Mouse (Mus musculus): ENCODE results near the gene Pou6f2.
A peak's percentile ranks its signal among the peaks of the same experiment; 100 is the strongest.

The Pou6f2 gene

DNA sequence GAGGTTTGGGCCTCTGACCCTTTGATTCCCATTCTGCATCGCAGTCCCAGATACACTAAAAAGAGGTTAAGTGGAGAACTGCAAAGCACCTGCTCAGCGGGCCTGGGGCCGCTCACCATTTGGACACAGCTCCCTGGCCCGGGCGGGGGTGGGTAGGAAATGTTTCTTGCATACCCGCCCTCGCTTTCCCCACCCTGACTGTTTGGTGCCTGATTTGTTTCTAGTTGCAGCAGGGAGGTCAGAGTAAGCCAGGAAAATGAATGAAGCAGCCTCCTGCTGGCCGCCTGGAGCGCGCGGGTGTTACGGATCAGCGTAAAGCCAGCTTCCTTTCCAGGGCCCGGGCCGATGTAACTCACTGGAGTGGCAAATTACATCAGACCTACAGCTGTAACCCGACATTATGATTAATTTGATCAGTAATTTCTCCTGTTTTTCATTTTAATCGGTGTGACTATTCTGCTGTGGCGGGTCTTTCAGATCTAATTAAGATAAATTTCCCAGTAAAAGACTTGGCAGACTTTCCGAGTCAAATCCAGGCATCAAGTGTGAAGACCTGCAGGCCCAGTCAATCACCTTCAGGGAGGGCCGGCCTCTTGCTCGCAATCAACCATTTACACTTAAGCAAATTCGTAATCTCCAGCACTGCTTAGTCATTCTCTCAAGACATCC, 178.8 kb downstream of the Pou6f2 start:
- no peak for DNase-seq (ENCODE audit: low spot score)

DNA sequence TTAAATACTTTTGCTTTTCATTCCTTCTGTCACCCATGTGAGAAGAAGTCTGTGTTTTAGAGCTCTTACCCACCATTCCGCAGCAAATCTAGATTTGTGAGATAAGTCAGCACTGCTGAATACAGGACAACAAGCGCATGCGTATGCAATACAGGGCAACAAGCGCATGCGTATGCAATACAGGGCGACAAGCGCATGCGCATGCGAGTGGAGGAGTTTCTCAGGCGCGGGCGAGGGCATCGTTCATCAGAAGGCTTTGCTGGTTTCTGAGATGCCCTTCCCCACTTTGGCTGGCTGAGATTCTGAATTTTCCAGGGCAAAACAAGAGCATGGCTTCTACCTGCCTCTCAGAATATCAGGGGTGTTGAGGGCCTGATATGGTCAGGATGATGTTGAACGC, 186.2 kb downstream of the Pou6f2 start:
- no peak for DNase-seq (ENCODE audit: low spot score)

DNA sequence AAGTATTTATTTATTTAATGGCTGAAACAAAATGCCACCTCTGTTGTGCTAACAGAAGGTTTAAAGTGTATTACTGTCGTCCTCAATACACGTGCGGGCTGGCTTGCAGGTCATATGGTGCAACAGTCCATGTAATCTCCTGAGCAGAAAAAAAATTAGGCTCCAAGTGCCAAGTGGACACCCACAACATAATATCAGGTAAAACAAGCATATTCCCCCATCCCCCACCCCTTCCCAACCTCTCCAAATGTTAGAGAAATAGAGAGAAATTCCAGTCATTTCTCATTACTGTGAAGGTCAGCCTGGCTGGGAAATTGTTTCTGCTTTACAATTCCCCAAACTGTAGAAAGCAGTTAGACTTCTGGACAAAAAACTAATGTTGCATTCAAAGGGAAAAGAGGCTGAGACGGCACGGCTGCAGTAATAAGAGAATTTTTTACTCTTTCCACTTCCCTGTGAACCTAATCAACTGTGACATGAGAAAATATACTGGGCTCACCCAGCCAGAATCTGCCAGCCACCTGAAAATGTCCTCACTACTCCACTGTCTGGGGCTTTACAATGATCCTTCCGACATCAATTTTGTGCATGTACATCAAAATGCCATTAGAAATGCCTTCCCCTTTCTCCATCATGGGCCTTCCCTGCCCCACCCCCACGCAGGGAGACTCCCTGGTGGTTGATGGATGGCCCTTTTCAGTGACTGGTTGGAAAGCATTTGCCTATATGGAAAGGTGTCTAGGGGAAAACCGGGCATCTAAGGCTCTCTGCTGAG, 192.8 kb downstream of the Pou6f2 start:
- no peak for DNase-seq (ENCODE audit: low spot score)

DNA sequence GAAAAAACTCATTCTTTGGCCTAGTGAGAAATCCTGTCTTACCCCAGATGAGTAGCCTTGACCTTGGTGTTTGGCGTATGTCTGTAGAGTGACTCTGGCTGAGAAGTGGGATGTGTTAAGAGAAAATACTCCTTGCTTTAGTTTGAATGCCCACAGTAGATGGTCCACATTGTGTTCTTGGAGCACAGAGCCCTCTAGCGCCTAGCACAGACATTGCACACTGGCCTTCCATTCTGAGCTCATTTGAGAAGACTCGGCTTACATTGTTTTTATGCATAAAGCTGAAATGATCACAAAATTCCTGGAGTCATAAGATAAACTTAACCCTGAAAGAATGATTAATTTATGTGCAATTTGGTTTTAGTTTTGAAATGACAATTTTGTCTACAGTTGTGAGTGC, 223.5 kb downstream of the Pou6f2 start:
- DNase-seq (ENCODE audit: low spot score), result no peak

DNA sequence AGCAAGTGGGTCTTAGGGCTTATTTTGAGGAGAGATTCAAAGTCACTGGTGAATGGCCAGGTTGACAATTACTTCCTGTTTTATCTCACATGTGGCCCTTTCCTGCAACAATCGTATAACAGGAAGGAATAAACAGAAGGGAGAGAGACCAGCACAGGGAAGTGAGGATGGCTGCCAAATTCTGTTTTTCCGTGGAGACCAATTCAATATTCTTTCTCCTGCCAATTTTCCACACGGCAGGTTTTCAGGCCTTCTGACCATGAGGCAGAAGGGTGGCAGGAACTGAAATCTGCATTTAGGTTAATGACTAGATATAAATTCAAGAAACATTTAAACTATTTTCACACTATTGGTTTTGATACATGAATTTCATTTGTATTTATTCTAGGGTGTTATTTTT, 224.5 kb downstream of the Pou6f2 start:
- DNase-seq (ENCODE audit: low spot score), result no peak

DNA sequence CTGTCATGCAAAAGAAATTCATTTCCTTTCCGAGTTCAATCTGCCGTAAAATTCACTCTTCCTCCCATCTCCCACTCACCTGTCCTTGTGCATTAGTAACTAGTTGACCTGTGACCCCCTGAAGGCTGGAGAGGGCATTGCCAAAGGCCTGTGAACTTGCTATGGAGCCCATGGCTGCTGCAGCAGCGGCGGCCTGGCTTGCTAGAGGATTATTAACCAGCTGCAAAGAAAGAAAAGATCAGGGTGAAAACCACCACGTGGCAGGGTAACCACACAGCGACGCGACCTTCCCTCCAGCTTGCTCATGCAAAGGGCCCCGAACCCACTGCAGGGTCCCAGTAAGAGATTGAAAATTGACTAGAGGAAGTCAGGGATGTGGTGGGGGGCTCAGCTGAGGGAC, 225.2 kb downstream of the Pou6f2 start:
- DNase-seq (ENCODE audit: low spot score), result no peak

DNA sequence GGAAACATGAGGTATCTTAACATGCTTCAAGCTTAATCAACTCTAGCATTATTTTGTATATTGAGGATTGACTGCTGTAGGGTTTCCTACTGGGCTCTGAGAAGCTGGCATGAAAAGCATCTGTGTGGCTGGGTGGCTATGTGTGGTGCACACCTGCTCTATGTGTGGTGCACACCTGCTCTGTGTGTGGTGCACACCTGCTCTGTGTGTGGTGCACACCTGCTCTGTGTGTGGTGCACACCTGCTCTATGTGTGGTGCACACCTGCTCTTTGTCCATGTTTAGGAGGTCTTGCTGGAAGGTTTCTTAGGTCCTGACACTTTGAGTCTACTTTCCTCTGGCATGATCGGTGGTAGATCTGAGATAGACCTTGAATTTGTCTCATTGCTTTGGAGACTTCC, 233.3 kb downstream of the Pou6f2 start:
- DNase-seq (ENCODE audit: low spot score), result no peak

DNA sequence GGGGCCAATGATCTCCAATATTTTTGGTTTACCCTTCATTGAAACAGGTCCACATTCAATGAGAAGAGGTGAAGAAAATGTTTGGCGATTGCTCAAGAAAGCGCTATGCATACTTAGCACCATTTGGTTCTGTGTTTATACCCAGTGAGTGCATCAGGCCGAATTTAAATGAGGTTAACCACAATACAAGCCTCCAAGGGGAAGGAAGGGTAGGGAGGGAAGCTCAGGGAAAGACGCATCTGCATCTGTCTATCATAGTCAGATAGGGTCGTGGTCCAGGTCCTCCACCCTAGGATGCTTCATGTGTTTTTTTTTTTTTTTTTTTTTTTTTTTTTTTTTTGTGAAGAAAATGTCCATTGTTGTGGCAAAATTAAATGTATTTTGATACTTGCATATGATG, 236.9 kb downstream of the Pou6f2 start:
- no peak for DNase-seq (ENCODE audit: low spot score)

DNA sequence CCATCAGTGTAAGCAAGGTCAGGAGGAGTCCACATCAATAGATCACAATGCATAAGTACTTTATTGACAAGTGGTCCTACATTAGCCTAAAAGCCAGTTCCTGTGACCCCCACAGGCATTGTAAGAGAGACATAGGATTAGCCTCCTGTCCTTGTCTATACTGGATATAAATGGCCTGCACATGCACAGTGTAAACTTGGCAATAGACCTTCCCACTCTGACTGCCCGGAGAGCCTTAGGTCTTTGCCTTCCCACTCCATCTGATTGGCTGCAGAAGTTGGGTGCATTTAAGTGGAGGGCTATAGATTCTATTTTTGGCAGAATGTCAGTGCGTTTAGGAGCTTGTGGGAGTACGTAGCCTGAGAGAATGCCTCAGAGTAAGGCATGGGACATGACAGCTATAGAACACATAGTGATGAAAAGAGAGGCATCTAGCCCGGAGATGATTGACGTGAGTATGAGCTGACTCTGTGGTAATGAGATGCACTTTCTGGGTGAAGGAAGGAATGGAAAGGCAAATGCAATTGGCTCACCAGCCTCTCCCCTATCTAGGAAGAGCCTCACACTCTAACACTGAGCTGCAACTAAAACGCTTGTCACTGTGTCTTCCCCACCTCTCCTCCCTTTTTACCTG, 243.4 kb downstream of the Pou6f2 start:
- no peak for DNase-seq (ENCODE audit: low spot score)

DNA sequence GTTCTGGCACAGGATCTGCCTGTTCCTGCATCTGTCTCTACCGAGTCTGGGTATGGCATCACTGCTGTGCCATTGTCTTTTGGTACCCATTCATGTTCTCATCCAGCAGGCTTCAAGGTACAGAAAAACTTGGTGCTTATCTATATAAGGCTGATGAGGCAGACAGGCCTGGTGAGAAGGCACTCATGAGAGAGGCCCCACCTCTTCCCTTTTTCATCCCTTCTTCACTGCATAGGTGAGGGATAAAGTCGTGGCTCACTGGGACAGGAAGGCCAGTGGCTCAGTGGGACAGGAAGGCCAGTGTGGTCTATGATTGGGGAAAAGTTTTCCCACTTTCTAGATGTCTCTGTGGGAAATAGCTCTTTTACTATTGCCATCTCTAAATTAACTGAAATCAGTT, 263.8 kb downstream of the Pou6f2 start:
- DNase-seq (ENCODE audit: low spot score), result no peak

DNA sequence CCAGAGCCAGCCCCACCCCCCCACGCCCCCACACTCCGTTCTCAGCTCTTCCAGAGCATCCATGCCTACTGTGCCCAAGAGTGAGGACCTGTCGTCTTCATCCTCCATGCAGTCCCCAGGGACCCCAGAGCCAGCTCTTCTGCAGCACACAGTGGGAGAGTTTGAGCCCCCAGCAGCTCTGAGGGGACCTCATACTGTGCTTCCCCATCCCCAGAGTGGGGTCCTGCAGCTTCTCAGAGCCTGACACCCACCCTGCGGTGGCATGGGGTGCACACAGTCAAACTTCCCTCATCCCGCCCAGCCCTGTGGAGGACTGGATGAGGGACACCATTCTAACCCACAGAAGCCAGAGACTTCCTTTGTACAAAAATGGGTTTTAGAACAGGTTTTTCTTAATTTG, 264.3 kb downstream of the Pou6f2 start:
- DNase-seq (ENCODE audit: low spot score), result no peak

DNA sequence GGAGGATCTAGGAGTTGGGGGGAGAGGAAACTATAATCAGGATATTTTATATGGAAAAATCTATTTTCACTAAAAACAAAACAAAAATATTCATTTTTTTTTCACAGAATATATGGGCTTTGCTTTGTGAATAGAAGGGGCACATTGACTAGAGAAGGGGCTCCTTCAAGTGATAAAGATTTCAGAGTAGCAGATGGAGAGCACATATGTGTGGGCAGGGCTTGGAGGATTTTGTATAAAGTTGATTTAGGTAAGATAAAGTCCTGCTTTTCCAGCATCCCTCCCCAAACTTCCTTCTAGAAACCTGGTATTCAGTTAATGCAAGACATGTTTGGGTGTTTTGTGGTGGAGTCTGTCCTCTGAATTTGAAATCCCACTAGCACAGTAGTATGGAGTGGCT, 266.2 kb downstream of the Pou6f2 start:
- no peak for DNase-seq (ENCODE audit: low spot score)

DNA sequence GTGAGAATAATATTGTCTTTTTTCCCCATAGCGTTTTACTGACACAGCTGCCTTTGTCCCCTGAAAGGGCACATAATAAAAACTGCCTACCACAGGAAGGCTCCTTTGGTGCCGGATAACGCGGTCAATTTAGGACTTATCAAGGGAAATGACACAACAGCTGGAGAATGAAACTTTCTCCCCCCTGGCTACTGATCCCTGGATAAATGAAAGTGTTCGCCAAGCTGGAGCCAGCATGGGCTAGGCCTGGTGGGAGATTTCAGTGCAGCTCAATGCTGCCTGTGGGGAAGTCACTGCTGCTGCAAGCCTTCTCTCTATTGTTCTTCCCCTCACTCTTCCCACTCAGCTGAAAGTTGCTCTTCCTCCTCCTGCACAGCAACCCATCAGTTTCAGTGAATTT, 267.8 kb downstream of the Pou6f2 start:
- no peak for DNase-seq (ENCODE audit: low spot score)

DNA sequence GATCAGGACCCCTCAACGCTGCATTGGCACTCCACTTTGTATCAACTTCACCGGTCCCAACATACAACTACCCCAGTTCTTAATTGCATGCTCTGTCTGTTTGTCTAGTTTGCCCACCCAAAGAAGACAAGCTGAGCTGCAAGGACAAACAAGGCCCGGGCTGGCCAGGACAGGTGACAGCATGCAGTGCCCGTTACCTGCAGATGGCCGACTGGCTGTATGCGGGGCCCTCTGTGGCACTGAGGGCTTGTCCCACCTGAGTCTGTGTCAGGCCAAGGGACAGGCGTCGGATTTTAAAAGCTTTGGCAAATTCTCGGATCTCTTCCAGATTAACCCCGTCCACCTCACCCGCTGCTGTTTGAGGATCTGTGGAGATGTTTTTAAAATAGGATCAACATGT, 268.7 kb downstream of the Pou6f2 start:
- DNase-seq (ENCODE audit: low spot score), result no peak

DNA sequence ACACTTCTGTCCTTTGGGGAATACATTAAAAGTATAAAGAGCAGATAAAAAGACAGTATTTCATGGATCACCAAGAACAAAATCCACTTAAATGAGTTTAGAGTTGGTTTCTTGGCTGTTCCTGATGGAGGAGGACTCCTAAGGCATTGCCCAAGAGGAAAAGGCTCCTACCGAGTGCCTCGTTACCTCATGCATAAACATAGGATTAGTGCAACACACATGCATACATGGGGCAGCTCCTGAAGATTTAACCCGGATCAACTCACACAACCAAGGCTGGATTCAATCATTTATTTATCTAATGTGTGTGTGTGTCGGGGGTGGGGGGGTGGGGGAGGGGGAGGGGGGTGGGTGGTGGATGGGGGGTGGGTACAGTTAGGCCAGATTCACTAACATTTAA, 269.4 kb downstream of the Pou6f2 start:
- no peak for DNase-seq (ENCODE audit: low spot score)

DNA sequence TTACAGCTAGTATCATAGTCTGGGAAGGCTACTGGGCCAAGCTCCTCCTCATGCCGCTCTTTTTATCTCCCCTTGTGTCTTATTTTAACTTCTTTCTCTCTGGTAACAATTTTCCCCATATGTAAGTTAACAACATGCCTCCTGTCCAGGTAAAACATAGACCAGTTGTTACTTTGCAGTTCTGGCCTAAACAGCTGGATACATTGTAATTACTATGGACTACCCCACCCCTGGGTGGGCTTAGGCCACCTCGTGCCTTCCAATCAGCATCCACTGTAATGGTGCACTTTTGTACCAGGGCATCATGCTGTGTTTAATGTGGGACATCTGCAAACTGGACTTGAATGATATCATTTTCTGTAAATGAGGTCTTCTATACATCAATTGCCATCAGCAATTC, 271.4 kb downstream of the Pou6f2 start:
- DNase-seq (ENCODE audit: low spot score), result no peak

DNA sequence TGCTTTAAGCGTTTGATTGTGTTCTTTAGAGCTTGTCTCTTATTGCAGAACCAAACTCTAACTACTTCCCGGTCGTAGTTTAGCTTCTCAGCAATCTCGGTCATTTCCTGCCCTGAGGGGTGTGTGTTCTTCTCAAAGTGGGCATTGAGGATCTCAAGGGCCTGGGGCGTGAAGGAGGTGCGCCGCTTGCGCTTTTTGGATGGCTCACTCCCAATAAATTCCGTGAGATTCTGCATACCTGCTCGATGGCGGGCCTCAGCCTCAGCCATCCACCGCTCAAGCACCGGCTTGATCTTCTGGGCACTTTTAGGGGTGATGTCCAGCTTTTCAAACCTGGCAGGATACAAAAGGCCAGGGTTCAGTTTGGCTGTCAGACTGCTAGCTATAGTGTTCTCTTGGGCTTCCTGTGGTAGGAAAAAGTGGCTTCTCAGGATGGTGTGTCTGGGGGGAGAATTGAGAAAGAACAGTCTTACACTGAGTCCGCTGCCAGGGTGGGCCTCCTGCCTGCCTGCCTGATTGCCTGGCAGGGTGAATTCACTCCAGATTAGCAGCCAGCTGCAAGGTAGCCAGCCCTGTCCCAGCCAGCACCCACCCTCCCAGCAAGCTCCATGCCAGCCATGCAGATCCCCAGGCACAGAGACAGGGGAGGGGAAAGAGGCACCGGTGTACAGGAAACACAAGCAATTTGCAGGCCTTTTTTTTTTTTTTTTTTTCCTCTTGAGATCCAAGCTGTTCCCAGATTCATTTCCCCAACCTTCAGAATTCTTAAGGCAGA, 272.1 kb downstream of the Pou6f2 start:
- DNase-seq (ENCODE audit: low spot score), result no peak

DNA sequence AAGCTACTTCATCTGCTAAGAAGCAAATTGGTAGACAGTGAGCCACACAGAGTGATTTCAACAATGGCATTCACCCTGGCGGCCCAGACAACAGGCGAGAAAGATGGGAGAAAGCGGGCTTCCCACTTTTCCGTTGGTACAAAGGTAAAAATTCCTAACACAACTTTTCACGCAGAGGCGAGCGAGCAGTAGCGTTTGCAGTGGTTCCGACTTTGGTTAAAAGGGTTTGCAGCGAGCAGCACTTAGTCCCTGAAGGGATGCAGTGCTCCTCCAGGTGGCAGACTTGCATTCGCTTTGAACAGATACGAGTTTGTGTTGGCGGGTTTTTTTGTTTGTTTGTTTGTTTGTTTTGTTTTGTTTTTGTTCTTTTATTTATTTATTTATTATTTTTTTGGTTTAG, 273.1 kb downstream of the Pou6f2 start:
- peak; percentile 16 for DNase-seq (ENCODE audit: low spot score)

DNA sequence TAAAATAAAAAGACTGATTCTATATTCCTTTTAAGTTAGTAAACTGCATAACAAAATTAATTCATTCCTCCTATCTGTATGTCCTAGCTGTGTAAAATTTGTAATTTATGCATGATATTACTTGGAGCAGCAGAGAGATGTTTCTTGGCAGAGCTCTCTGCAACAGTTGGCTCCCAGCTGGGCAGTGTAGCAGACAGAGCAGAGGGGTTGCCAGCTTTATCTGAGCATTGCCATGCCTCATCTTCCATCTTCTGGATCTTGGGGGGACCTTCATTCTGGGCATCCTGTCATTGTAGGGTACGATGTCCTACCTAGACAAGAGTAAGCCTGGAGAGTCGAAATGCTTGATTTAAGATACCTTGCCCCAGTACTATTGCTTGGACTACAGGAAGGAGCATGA, 277.1 kb downstream of the Pou6f2 start:
- DNase-seq (ENCODE audit: low spot score), result no peak

DNA sequence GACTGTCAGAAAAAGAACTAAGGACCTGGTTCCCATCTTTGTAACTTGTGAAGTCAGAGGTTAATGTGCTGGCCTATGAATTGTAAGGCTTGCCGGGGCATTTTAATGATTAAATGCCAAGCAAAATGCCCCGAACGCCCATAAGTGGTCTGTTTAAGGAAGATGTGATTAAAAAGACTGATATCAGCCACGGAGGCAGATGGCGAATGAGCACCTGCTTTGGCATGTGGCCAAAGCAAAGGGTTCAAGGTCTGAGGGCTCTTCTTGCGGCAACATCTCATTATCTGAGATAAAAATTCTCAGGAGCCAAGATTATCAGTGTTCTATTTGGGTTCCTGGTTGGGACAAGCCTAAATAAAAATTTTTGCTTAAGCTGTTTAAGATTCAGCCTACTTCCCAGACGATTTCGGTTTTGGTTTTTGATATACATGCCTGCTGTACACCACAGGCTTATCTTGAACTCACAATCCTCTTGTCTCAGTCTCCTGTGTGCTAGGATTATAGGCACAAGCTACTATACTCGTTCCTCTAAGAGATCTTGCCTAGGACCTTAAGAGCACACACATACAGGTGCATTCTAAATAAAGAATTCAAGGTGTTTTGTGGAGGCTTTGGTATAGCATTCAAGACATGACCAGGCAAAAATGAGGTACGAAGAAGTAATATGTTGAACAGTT, 315.9 kb downstream of the Pou6f2 start:
- DNase-seq (ENCODE audit: low spot score), result no peak
